Mouse (Mus musculus) heart, adult 8-10 months (tissue): ENCODE measurements at regions not wholly inside any gene's neighbourhood (a gene's known extent, or its start where the extent isn't known, plus 50 kb on each side); places are given as distances from the start of the nearest gene placed in this dataset. TPM values are rescaled to one million over a fixed set of nuclear protein-coding genes. Genes with fewer than 3 reads are reported as not detected.

Experiments used
- microRNA-seq: library from miRNA; unstranded; fragments of <30 nt; microRNA quantifications from one replicate; pipeline ENCODE4 v1.2.0, GENCODE M21; 2022

Small RNAs in the stretch of these regions (microRNA-seq; reads per million reads assigned to microRNA genes)
- gene Mir1187: not detected
